Mouse (Mus musculus) forebrain, embryonic 12.5 days (tissue): ENCODE measurements around the gene Pamr1. TPM values are rescaled to one million over a fixed set of nuclear protein-coding genes. Genes with fewer than 3 reads are reported as not detected.

ENCODE experiments used
- ATAC-seq: fragments of 200-750 bp; cut with Nextera tagmentation; 2 replicates; pipeline ENCODE4 v1.8.0; 2017; ENCODE audit warnings: moderate TSS enrichment; ENCODE audit not compliant: low FRiP score
- H3K27ac ChIP-seq: fragments of 300-500 bp; sonication (generic); 2 replicates; pipeline ENCODE4 v1.5.1; 2016; ENCODE audit warnings: mild to moderate bottlenecking
- H3K27me3 ChIP-seq: fragments of 300-500 bp; sonication (generic); 2 replicates; pipeline ENCODE4 v1.6.1; 2016; ENCODE audit warnings: mild to moderate bottlenecking
- H3K36me3 ChIP-seq: fragments of 300-500 bp; sonication (generic); replicated peaks from 2 replicates; pipeline ENCODE4 v1.6.1; 2016; ENCODE audit warnings: mild to moderate bottlenecking
- H3K4me1 ChIP-seq: fragments of 300-500 bp; sonication (generic); 2 replicates; pipeline ENCODE4 v1.6.1; 2016
- H3K4me2 ChIP-seq: fragments of 300-500 bp; sonication (generic); 2 replicates; pipeline ENCODE4 v1.6.1; 2016; ENCODE audit warnings: mild to moderate bottlenecking, moderate library complexity
- H3K4me3 ChIP-seq: fragments of 300-500 bp; sonication (generic); replicated peaks from 2 replicates; pipeline ENCODE4 v1.5.1; 2016; ENCODE audit warnings: mild to moderate bottlenecking
- H3K9ac ChIP-seq: fragments of 300-500 bp; sonication (generic); 2 replicates; pipeline ENCODE4 v1.6.1; 2016; ENCODE audit warnings: mild to moderate bottlenecking
- H3K9me3 ChIP-seq: fragments of 300-500 bp; sonication (generic); 2 replicates; pipeline ENCODE4 v1.6.1; 2016
- WGBS: fragments of 180-500 bp; shearing (Covaris S2); methylation state at CpG from one replicate; pipeline ENCODE4 v1.1.7; 2016; 5-methylcytosine and 5-hydroxymethylcytosine counted together
- polyA plus RNA-seq: library from polyadenylated mRNA; unstranded; fragments of >200 nt; fragmentation: Nextera tagmentation; extraction: Ambion mirVana; gene quantifications from 2 replicates; pipeline ENCODE4 v1.2.1, GENCODE M21; 2016

Pamr1 gene
- polyA plus RNA-seq, 1 experiment from 2014 or later: 2.1 TPM

- no peak for ATAC-seq
- no peak overlapping the region for H3K4me2 ChIP-seq
- no peak overlapping the region for H3K27ac ChIP-seq
- 83% methylated on average over 2 of the region's 2 CpGs for WGBS
- H3K4me3 ChIP-seq: no peak overlapping the region
- H3K36me3 ChIP-seq: no peaks in the 10 kb centered on the region
- no peaks in the 10 kb centered on the region for H3K9me3 ChIP-seq
- no peaks in the 10 kb centered on the region for H3K27me3 ChIP-seq
- H3K9ac ChIP-seq: no peak overlapping the region
- H3K4me1 ChIP-seq: peaks cover 3% of the 10 kb centered on the region; the same call in 1 of the 2 replicates
Observed at GRCm38 (mm10) chr2:102616637-102617036, 66.8 kb downstream of the Pamr1 start.

GRCm38 (mm10) chr2:102620744-102621429, 71.1 kb downstream of the Pamr1 start:
- H3K4me2 ChIP-seq: no peak overlapping the region
- no peak overlapping the region for H3K27ac ChIP-seq
- H3K9me3 ChIP-seq: no peaks in the 10 kb centered on the region
- no peak; the same call in 1 of the 2 replicates for ATAC-seq
- 46% methylated on average over 12 of the region's 12 CpGs for WGBS
- no peak overlapping the region for H3K4me3 ChIP-seq
- H3K27me3 ChIP-seq: no peaks in the 10 kb centered on the region
- no peak overlapping the region for H3K9ac ChIP-seq
- H3K36me3 ChIP-seq: no peaks in the 10 kb centered on the region
- peaks cover 3% of the 10 kb centered on the region; the same call in 1 of the 2 replicates for H3K4me1 ChIP-seq

- Histone ChIP-seq H3K27ac (no peak overlapping the region), H3K27me3 (no peaks in the 10 kb centered on the region), H3K4me2 (no peak overlapping the region), H3K9me3 (no peaks in the 10 kb centered on the region), H3K4me1 (peaks cover 3% of the 10 kb centered on the region; the same call in 1 of the 2 replicates), H3K36me3 (no peaks in the 10 kb centered on the region), H3K9ac (no peak overlapping the region), H3K4me3 (no peak overlapping the region)
- no peak for ATAC-seq
- WGBS: 90% methylated on average over 5 of the region's 5 CpGs
Observed at GRCm38 (mm10) chr2:102622176-102622575, 72.4 kb downstream of the Pamr1 start.

- Histone ChIP-seq H3K4me3 (no peak overlapping the region), H3K4me2 (no peak overlapping the region), H3K27ac (no peak overlapping the region), H3K9ac (no peak overlapping the region), H3K27me3 (no peaks in the 10 kb centered on the region), H3K9me3 (no peaks in the 10 kb centered on the region), H3K36me3 (no peaks in the 10 kb centered on the region), H3K4me1 (peaks cover under 1% of the 10 kb centered on the region; the same call in 1 of the 2 replicates)
- ATAC-seq: no peak
Observed at GRCm38 (mm10) chr2:102622943-102623342, 73.1 kb downstream of the Pamr1 start.

GRCm38 (mm10) chr2:102624538-102624937, 74.7 kb downstream of the Pamr1 start:
- 74% methylated on average over 1 of the region's 1 CpGs for WGBS

GRCm38 (mm10) chr2:102632361-102632760, 82.5 kb downstream of the Pamr1 start:
- ATAC-seq: no peak
- H3K27me3 ChIP-seq: no peaks in the 10 kb centered on the region
- no peaks in the 10 kb centered on the region for H3K4me1 ChIP-seq
- WGBS: 90% methylated on average over 4 of the region's 4 CpGs
- no peak overlapping the region for H3K9ac ChIP-seq
- no peak overlapping the region for H3K4me3 ChIP-seq
- H3K27ac ChIP-seq: no peak overlapping the region
- no peaks in the 10 kb centered on the region for H3K36me3 ChIP-seq
- no peaks in the 10 kb centered on the region for H3K9me3 ChIP-seq
- H3K4me2 ChIP-seq: no peak overlapping the region

More at GRCm38 (mm10) chr2:102624538-102624937, 74.7 kb downstream of the Pamr1 start:
- no peak overlapping the region for H3K9ac ChIP-seq
- ATAC-seq: no peak
- H3K4me1 ChIP-seq: no peaks in the 10 kb centered on the region
- H3K36me3 ChIP-seq: no peaks in the 10 kb centered on the region
- no peaks in the 10 kb centered on the region for H3K9me3 ChIP-seq
- no peak overlapping the region for H3K4me3 ChIP-seq
- no peak overlapping the region for H3K27ac ChIP-seq
- H3K27me3 ChIP-seq: no peaks in the 10 kb centered on the region
- H3K4me2 ChIP-seq: no peak overlapping the region

- H3K27ac ChIP-seq: no peak overlapping the region
- no peaks in the 10 kb centered on the region for H3K4me1 ChIP-seq
- no peak overlapping the region for H3K4me3 ChIP-seq
- H3K27me3 ChIP-seq: no peaks in the 10 kb centered on the region
- H3K4me2 ChIP-seq: no peak overlapping the region
- ATAC-seq: no peak
- no peaks in the 10 kb centered on the region for H3K36me3 ChIP-seq
- H3K9ac ChIP-seq: no peak overlapping the region
- H3K9me3 ChIP-seq: no peaks in the 10 kb centered on the region
- WGBS: 89% methylated on average over 1 of the region's 1 CpGs
Observed at GRCm38 (mm10) chr2:102634010-102634409, 84.2 kb downstream of the Pamr1 start.

GRCm38 (mm10) chr2:102635523-102636060, 85.8 kb downstream of the Pamr1 start:
- no peaks in the 10 kb centered on the region for H3K4me1 ChIP-seq
- H3K4me3 ChIP-seq: no peak overlapping the region
- H3K36me3 ChIP-seq: no peaks in the 10 kb centered on the region
- H3K9me3 ChIP-seq: no peaks in the 10 kb centered on the region
- H3K4me2 ChIP-seq: no peak overlapping the region
- no peak overlapping the region for H3K27ac ChIP-seq
- WGBS: 72% methylated on average over 3 of the region's 3 CpGs
- no peak for ATAC-seq
- no peak overlapping the region for H3K9ac ChIP-seq
- no peaks in the 10 kb centered on the region for H3K27me3 ChIP-seq

- no peak overlapping the region for H3K4me2 ChIP-seq
- H3K4me1 ChIP-seq: no peaks in the 10 kb centered on the region
- no peak for ATAC-seq
- H3K9ac ChIP-seq: no peak overlapping the region
- H3K36me3 ChIP-seq: no peaks in the 10 kb centered on the region
- H3K4me3 ChIP-seq: no peak overlapping the region
- no peaks in the 10 kb centered on the region for H3K27me3 ChIP-seq
- H3K27ac ChIP-seq: no peak overlapping the region
- WGBS: 90% methylated on average over 7 of the region's 7 CpGs
- H3K9me3 ChIP-seq: no peaks in the 10 kb centered on the region
Observed at GRCm38 (mm10) chr2:102636116-102636600, 86.3 kb downstream of the Pamr1 start.

- Histone ChIP-seq H3K4me1 (no peaks in the 10 kb centered on the region), H3K36me3 (no peaks in the 10 kb centered on the region), H3K4me2 (no peak overlapping the region), H3K27ac (no peak overlapping the region), H3K4me3 (no peak overlapping the region), H3K27me3 (no peaks in the 10 kb centered on the region), H3K9me3 (no peaks in the 10 kb centered on the region), H3K9ac (no peak overlapping the region)
- no peak for ATAC-seq
- 70% methylated on average over 5 of the region's 5 CpGs for WGBS
Observed at GRCm38 (mm10) chr2:102638140-102638539, 88.3 kb downstream of the Pamr1 start.

GRCm38 (mm10) chr2:102638690-102639089, 88.9 kb downstream of the Pamr1 start:
- ATAC-seq: no peak
- Histone ChIP-seq H3K9ac (no peak overlapping the region), H3K4me2 (no peak overlapping the region), H3K4me3 (no peak overlapping the region), H3K27ac (no peak overlapping the region), H3K4me1 (no peaks in the 10 kb centered on the region), H3K9me3 (no peaks in the 10 kb centered on the region), H3K27me3 (no peaks in the 10 kb centered on the region), H3K36me3 (no peaks in the 10 kb centered on the region)
- WGBS: 43% methylated on average over 2 of the region's 2 CpGs

GRCm38 (mm10) chr2:102648845-102649500, 99.2 kb downstream of the Pamr1 start:
- ATAC-seq: no peak
- Histone ChIP-seq H3K36me3 (no peaks in the 10 kb centered on the region), H3K27ac (no peak overlapping the region), H3K4me2 (no peak overlapping the region), H3K9ac (no peak overlapping the region), H3K4me1 (no peaks in the 10 kb centered on the region), H3K4me3 (no peak overlapping the region), H3K27me3 (no peaks in the 10 kb centered on the region), H3K9me3 (no peaks in the 10 kb centered on the region)
- WGBS: 89% methylated on average over 10 of the region's 10 CpGs
